Mouse (Mus musculus) retina, adult 2 months (tissue): Measurements from ENCODE around the gene Sipa1l3.

Source experiments
- DNase-seq: peaks from one replicate; pipeline ENCODE4 v3.0.0-alpha.2; 2012; ENCODE audit warnings: low read depth, low spot score

Sipa1l3 gene

GRCm38 (mm10) chr7:29480183-29480582 lies 38.3 kb downstream of the Sipa1l3 start:
- no peak for DNase-seq

DNA sequence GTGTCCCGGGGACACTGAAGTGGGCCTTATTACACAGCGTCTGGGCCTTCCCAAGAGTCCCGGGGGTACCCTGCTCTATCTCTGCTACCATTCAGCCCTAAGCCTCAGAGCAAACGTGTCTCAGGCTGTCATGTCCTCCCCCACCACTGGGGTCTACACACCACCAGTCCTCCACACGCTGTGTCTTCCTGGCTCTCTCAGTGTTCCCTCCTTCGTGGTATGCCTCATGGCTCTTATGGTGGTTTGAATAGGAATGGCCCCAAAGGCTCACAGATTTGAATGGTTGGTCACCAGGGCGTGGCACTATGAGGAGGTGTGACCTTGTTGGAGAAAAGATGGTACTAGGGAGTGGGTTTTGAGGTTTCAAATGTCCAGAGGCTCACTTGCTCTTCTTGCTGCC lies 43.4 kb downstream of the Sipa1l3 start:
- no peak for DNase-seq

DNA sequence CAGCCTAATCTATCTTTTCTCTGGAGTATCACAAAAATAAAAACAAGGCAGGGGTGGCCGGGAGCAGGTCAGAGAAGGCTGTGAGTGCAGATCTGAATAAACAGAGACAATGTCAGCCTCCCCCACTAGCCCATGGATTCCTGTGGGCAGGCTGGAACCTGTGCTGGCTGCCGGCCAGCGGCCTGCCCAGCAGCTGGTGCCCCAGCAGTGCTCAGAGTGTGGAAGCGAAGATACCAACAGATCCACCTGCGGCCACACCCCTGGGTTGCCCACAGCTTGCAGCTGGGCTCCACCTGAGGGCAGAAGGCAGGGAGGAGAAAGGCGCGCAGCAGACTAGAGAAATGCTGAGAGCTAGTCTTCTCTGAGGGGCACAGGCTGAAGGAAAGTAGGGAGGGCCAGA lies 47.1 kb downstream of the Sipa1l3 start:
- no peak for DNase-seq

DNA sequence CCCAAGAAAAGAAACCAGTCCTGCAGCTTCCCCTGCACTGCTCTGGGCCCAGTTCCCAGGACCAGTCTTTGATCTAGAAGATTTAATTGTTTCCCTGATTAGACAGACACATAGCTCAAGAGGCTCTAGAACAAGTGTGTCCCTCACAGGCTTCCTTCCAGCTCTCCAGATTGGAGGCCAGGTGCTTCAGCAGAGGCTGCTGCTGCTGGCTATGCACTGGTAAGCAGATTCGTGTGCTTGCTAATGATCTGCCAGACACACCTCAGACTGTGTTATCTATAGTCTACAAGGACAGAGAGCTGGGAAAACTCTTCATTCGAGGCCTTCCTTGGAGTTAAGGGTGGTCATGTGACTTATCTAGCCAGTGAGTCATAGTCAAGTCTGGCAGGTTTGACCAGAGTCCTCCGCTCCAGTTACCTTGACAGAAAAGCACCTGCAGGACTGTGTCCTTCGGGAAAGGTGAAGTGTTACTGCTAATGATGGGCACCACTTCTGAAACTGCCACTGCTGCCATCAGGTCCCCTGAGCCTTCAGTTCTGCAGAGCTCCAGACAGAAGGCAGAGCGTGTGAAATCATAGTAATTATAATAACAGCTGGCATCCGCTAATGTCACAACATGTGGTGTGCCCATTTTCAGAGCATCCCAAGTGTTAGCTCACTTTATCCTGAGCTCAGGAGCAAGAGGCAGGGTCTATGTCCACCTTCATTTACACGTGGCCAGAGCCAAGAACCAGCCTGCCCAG lies 48.7 kb downstream of the Sipa1l3 start:
- DNase-seq = no peak

DNA sequence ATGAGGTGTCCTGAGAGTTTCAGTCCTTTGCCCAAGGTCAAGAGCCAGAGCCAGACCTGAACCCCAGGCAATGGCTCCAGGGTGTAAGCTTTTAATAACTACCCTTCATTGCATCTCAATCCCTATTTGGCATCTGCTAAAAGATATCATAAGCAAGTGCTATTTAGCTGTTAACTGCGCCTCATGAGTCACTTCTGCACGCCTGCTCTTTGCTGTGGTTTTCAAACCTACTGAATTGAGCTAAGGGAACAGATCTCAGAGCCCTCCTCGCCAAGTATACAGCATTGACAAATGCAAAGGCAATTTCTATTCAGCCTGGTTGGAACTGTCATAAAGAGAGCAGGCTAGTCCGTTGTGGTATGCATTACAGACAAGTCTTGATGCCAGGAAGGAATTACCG lies 49.8 kb downstream of the Sipa1l3 start:
- no peak for DNase-seq

- DNase-seq = no peak
Observed at GRCm38 (mm10) chr7:29466585-29466984, 51.9 kb downstream of the Sipa1l3 start.

DNA sequence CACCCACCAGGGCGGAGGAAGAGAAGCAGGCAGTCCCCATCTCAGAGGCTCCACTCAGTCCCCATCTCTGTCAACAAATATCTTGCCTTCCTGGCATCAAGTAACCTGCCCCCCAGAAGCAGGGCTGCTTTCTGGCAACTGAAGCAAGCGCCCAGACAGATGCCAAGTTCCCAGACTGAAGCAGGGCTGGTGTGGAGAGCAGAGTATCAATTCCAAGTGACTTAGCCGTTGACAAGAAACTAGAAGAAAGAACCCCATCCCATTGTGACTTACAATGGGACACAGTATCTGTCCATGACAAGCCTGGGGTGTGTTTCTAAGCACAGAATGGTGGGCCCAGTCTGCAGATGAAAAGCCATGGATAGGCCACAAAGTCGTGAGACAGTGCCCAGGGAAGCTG lies 52.7 kb downstream of the Sipa1l3 start:
- no peak for DNase-seq

- no peak for DNase-seq
Observed at GRCm38 (mm10) chr7:29462820-29463219, 55.6 kb downstream of the Sipa1l3 start.

DNA sequence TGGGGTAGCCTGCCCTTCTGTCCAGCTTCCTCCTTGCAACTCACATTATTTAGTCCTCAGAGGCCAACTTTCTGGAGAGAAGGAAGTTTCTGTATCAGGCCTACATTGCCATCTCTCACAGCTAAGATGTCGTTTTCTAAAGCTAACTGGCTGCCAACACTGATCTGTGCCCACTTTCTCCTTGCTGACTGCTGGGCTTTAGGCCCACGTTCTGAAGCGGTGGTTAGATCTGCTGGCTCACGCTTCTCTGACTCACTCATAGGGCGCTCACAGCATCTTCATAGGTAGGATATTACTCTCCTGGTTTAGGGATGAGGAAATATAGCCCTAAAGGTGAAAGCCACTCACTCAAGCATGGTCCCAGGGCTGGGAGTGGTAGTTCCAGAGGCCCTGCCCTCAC lies 56.3 kb downstream of the Sipa1l3 start:
- no peak for DNase-seq

GRCm38 (mm10) chr7:29461557-29461956 lies 56.9 kb downstream of the Sipa1l3 start:
- no peak for DNase-seq

DNA sequence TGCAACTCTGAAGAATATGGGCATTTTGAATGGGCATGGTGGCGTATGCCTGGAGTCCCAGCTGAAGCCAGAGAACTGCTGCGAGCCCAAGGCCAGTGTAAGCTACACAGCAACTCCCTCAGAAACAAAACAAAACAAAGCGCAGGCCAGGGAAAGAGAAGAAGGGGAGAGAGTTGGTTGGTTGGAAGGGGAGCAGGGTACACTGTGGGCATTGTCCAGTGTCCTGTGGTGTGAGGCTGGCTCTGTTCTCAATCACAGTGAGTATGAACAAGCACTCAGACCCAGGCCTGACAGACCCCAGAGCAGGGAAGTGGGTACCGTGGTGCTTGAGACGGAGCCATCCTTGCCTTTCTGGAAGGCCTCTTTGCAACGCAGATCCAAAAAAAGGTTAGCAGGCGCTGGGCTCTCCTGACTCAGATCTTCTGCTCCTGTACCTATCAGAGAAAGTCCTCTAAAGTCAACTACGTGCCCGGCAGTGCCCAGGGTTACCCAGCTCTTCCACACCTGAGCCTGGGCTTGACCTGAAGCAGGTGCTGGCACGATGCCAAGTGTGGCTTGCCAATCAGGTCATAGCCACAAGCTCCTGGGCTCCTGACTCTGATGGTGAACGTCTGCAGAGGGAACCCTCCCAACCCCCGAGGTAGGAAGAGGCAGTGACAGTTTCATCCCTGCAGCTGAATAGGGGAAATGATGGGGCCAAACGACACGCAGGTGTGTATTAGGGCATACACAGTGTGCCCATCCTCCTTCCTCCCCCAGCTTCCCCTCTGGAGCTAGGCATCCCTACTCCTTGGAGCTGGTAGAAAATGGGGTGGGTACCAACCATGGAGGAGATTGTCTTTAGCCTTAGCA lies 59.3 kb downstream of the Sipa1l3 start:
- no peak for DNase-seq

DNA sequence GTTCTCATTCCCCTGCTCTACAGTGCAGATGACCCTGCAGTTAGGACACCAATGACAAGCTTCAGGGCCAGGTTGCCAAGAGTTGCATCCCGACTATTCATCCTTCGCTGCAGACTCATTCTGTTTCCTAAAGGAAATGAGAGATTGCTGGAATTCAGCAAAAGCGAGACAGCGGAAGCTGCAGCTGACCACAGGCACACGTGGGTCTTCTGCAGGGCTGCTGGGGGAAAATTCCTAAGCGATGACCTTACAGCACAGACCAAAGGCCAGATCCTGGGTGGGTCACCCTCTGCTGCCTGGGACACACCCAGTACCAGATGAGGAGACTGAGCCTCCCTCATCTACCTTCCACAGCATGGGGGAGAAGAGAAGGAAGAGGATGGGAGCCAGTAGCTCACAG lies 60.7 kb downstream of the Sipa1l3 start:
- DNase-seq = no peak

DNA sequence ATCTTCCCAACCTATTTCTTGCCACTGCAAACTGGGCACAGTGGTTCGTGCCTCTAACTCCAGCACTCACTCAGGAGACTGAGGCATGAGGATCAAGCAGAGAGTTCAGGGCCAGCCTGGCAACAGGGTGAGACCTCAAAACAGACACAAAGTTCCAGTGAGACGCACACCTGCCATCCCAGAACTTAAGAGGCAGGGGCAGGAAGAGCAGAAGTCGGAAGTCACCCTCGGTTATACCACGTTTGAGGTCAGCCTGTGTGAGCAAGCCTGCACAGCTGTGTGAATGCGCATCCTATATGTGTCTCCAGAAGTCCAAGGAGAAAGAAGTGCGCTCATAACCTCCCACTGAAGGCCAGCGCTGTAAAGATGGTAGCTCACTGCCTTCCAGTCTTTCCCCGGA lies 61.7 kb downstream of the Sipa1l3 start:
- DNase-seq = no peak

GRCm38 (mm10) chr7:29455591-29455990 lies 62.9 kb downstream of the Sipa1l3 start:
- DNase-seq = no peak

DNA sequence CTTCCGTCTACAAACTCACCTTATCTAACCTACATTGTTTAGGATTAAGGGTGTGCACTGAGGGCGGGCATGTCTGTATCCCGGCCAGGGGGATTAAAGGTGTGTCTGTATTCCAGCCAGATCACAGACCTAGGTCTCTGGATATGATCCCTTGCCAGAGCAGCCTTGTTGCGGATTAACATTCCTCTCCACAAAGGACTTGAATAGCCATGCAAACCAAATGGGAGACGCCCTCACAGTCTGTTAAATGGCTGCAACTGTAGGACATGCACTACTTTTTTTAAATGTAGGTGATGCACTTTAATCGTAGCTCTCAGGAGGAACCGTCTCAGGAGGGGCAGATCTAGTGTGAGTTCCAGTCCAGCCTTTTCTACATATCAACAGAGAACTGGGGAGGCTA lies 63.5 kb downstream of the Sipa1l3 start:
- no peak for DNase-seq

DNA sequence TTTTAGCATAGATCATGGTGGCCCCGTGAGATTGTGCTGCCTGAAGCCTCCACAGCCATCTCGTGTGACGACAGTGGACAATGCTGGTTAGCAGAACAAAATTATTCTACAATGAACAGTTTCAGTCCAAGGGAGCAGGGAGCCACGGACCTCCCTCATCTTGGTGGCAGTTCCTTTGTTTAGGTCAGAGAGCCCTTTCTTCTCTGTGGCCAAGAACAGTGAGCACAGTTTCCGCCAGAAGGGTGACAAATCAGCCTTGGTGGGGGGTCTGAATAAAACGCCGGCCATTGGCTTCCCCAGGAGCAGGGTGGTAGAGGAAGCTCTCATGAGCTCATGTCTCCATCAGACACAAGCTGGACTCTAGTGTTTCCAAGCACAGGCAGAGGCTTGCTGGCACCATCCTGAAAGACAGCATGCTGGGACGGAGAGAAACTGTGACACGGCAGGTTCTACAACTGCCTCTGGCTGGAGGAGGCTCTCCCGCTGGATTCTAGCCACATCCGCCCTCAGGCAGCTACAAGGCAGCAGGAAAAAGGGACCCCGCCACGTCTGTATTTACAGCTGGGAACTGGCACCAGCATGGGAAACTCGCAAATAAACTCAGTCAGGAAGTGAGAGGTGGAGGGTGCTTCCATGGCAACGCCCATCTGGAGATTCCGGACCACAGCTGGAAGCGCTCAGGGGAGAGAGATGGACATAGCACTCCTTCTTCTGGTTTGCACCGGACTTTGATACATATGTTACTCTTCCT lies 65.3 kb downstream of the Sipa1l3 start:
- DNase-seq = no peak

- DNase-seq = no peak
Observed at GRCm38 (mm10) chr7:29452381-29452780, 66.1 kb downstream of the Sipa1l3 start.

DNA sequence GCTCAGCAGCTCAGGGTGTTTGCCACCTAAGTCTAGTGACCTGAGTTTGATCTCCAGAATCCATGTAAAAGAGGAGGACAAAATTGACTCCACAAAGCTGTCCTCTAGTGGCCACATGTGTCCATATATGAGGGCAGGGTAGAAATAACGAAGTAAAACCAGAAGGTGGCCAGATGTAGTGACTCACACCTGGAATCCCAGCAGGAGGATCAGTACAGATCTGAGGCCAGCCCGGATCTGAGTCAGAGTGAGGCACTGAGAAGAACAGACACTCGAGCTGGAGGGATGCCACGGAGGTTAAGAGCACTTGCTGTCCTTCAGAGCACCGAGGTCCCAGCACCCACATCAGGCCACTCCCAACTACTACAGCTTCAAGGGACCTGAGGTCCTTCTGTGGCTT lies 68.3 kb downstream of the Sipa1l3 start:
- no peak for DNase-seq

DNA sequence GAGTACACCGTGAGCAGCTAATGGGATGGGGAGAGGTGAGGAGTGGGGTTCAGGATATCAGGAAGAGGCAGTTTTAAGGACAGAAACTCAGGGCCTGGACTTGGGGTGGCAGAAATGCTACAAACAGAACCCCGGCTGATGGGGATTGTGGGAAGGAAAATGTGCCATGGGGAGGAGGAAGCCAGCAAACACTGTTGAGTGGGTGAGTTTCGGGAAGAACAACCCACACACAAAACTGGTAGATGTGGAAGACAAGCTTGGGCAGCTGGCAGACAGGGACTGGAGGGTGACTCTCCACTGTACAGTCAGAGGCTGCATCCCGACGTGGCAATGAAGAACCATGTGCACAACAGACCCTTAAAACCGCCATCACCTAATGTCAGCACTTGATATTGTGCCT lies 69.6 kb downstream of the Sipa1l3 start:
- no peak for DNase-seq

- DNase-seq = no peak
Observed at GRCm38 (mm10) chr7:29447147-29447829, 71.2 kb downstream of the Sipa1l3 start.

DNA sequence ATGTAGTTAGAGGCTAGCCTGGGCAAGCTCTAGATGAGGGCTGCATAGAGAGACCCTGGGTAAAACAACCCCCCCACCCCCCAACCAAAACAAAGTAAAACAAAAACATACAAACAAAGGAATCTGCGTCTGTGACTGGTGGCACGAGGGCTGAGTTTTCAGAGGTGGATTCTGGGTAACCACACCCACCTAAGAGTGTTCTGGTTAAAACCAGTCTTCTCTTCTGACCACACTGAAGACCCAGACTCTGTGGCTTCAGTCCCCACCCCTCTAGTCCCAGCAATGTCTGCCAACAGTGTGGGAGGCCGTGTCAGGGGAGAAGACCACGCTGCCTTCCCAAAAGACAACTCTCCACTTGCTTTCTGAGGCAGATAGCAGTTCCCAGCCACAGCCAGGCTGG lies 72.3 kb downstream of the Sipa1l3 start:
- no peak for DNase-seq

- DNase-seq = no peak
Observed at GRCm38 (mm10) chr7:29444527-29444926, 73.9 kb downstream of the Sipa1l3 start.
